Mouse (Mus musculus): ENCODE results near the gene Rps6kc1. TPM values are rescaled to one million over a fixed set of nuclear protein-coding genes. Genes with fewer than 3 reads are reported as not detected.

Gene Rps6kc1
- polyA plus RNA-seq, 1 experiment from 2014 or later: 17.6 TPM

DNA sequence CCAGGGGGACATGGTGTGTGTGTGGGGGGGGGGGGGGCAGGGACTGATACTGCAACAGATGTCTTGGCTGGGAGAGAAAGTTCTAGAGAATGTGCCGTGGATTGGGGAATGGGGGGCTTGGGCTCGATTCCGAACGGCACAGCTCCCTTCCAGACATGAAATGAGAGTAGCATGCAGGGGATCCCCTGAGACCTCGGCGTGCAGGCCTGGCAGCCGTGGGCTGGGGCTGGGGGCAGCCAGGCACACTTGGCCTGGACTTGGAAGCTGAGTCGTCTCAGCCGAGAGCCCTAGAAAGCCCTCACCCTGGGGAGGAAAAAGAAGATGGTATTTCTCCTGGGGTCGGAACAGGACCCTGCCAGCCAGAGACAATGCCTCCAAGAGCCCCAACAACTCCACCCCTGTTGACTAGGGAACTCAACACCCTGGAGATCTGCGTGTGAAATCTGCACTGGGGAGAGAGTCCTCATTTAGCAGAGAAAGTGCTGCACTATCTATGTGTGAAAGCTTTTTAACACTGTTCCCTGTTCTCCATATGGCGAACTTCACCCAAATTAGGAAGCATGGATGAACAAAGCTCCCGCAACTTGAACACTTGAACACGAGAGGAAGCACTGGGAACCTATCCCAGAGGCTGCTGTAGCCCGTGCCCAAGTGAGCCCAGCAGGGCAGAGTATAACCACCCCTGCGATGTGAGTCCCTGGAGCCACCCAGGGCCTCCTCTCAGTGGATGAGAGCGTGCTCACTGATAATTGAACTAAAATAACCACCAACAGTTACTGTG lies 251.7 kb downstream of the Rps6kc1 start:
- H3K27ac ChIP-seq (replicated peaks; ENCODE audit: low read depth, low read length): no peak overlapping the region
- WGBS: 68% methylated on average over 17 of the region's 17 CpGs
- no peaks in the 10 kb centered on the region for H3K36me3 ChIP-seq (replicated peaks; ENCODE audit: control insufficient read depth, insufficient read depth, low read depth, low read length)
- no peak overlapping the region for H3K9ac ChIP-seq (replicated peaks; ENCODE audit: low read length)
- H3K9me3 ChIP-seq (replicated peaks; ENCODE audit: control insufficient read depth, low read length): no peaks in the 10 kb centered on the region
- H3K27me3 ChIP-seq (ENCODE audit: control insufficient read depth, insufficient read depth, low read length): no peaks in the 10 kb centered on the region
- H3K4me3 ChIP-seq (ENCODE audit: low read depth, low read length): no peak overlapping the region
- DNase-seq (ENCODE audit: low spot score) (no peak), ATAC-seq (replicated peaks; ENCODE audit: insufficient number of reproducible peaks, low FRiP score, low TSS enrichment, low read depth) (no peak)
- no peak overlapping the region for H3K4me2 ChIP-seq (ENCODE audit: low read depth, low read length)
- H3K4me1 ChIP-seq (ENCODE audit: control insufficient read depth, insufficient read depth, low read length): no peaks in the 10 kb centered on the region

DNA sequence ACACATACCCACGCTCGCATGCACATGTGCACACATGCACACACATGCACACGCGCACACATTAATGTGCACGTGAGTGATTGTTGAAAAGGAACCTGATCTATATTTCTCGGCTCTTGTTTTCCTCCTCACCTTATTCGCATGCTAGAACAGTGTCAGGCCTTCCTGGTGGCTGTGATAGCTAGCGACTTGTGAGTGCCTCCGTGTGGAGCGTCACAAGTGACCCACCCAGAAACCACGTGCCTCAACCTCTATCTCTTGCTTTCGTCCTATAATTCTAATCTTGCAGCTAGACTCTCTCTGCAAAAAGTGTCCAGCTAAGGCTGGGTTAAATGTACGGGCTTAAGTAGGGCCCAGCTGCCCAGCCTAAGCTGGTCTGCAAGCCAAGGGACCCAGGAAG lies 253.3 kb downstream of the Rps6kc1 start:
- Histone ChIP-seq H3K27ac (replicated peaks; ENCODE audit: low read depth, low read length) (no peak overlapping the region), H3K36me3 (replicated peaks; ENCODE audit: control insufficient read depth, insufficient read depth, low read depth, low read length) (no peaks in the 10 kb centered on the region), H3K9ac (replicated peaks; ENCODE audit: low read length) (no peak overlapping the region), H3K9me3 (replicated peaks; ENCODE audit: control insufficient read depth, low read length) (no peaks in the 10 kb centered on the region), H3K27me3 (ENCODE audit: control insufficient read depth, insufficient read depth, low read length) (no peaks in the 10 kb centered on the region), H3K4me3 (ENCODE audit: low read depth, low read length) (no peak overlapping the region), H3K4me2 (ENCODE audit: low read depth, low read length) (no peak overlapping the region), H3K4me1 (ENCODE audit: control insufficient read depth, insufficient read depth, low read length) (no peaks in the 10 kb centered on the region)
- no peak for ATAC-seq (replicated peaks; ENCODE audit: insufficient number of reproducible peaks, low FRiP score, low TSS enrichment, low read depth)
- 95% methylated on average over 13 of the region's 13 CpGs for WGBS
- DNase-seq (ENCODE audit: low spot score): no peak

DNA sequence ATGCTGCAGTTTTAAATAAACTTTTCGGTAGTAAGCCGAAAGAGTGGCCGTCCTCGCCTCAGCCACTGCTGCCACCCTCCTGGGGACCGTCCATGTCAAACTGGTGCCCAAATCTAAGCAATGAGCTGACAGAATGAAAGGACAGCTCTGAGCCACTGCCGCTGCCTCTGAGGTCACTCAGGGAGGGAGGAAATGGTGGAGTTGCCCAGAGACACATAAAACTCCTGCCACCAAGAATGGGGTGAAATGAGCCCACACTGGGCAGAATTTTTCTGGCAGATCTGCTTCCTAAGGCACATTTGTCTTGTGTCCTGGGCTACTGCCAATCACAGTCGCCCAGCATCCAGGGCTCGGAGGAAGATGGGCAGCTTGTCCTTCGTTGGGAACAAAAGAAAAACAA lies 255.5 kb downstream of the Rps6kc1 start:
- H3K4me2 ChIP-seq (ENCODE audit: low read depth, low read length): no peak overlapping the region
- DNase-seq (ENCODE audit: low spot score) (no peak), ATAC-seq (replicated peaks; ENCODE audit: insufficient number of reproducible peaks, low FRiP score, low TSS enrichment, low read depth) (no peak)
- H3K27ac ChIP-seq (replicated peaks; ENCODE audit: low read depth, low read length): no peak overlapping the region
- H3K4me3 ChIP-seq (ENCODE audit: low read depth, low read length): no peak overlapping the region
- H3K36me3 ChIP-seq (replicated peaks; ENCODE audit: control insufficient read depth, insufficient read depth, low read depth, low read length): no peaks in the 10 kb centered on the region
- no peaks in the 10 kb centered on the region for H3K27me3 ChIP-seq (ENCODE audit: control insufficient read depth, insufficient read depth, low read length)
- no peaks in the 10 kb centered on the region for H3K4me1 ChIP-seq (ENCODE audit: control insufficient read depth, insufficient read depth, low read length)
- H3K9me3 ChIP-seq (replicated peaks; ENCODE audit: control insufficient read depth, low read length): no peaks in the 10 kb centered on the region
- 68% methylated on average over 9 of the region's 9 CpGs for WGBS
- no peak overlapping the region for H3K9ac ChIP-seq (replicated peaks; ENCODE audit: low read length)

DNA sequence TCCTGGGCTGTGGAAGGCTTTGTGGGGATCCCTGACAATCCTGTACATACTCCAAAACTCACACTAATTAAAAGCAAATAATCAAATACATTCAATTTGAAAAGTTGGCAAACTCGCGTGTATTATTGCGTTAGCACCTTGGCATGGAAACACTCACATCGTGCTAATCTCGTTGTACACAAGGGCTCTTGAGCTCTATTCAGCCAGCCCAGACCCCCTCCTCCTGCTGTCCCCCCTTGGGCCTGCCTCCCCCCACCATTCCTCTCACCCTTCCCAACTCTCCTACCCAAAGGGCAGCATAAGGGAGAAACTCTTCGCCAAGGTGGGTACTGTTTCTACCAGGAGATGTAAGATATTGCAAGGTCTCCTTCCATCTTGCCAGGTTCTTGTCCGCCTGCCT lies 255.9 kb downstream of the Rps6kc1 start:
- Histone ChIP-seq H3K36me3 (replicated peaks; ENCODE audit: control insufficient read depth, insufficient read depth, low read depth, low read length) (no peaks in the 10 kb centered on the region), H3K4me1 (ENCODE audit: control insufficient read depth, insufficient read depth, low read length) (no peaks in the 10 kb centered on the region), H3K9ac (replicated peaks; ENCODE audit: low read length) (no peak overlapping the region), H3K27me3 (ENCODE audit: control insufficient read depth, insufficient read depth, low read length) (no peaks in the 10 kb centered on the region), H3K27ac (replicated peaks; ENCODE audit: low read depth, low read length) (no peak overlapping the region), H3K4me3 (ENCODE audit: low read depth, low read length) (no peak overlapping the region), H3K4me2 (ENCODE audit: low read depth, low read length) (no peak overlapping the region), H3K9me3 (replicated peaks; ENCODE audit: control insufficient read depth, low read length) (no peaks in the 10 kb centered on the region)
- no peak for ATAC-seq (replicated peaks; ENCODE audit: insufficient number of reproducible peaks, low FRiP score, low TSS enrichment, low read depth)
- WGBS: 84% methylated on average over 7 of the region's 7 CpGs
- no peak for DNase-seq (ENCODE audit: low spot score)

DNA sequence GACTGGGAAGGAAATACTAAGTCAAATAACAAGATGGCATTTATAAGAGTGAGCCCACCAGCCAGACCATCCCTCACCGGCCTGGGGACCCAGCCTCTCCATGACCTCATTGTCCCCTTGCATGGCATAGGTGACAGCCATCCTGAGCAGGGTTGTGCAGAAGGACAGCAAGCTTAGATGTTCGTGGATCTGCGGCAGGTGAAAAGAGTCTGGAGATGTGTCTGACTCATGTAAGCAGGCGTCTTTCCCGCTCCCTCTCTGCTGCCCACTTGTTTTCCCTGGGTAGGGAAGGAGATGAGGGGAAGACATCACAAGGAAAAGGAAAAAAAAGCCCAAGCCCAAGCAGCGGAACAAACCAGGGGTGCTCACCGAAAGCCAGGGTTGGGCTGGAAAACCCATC lies 256.5 kb downstream of the Rps6kc1 start:
- DNase-seq (ENCODE audit: low spot score) (no peak), ATAC-seq (replicated peaks; ENCODE audit: insufficient number of reproducible peaks, low FRiP score, low TSS enrichment, low read depth) (no peak)
- no peak overlapping the region for H3K9ac ChIP-seq (replicated peaks; ENCODE audit: low read length)
- H3K4me2 ChIP-seq (ENCODE audit: low read depth, low read length): no peak overlapping the region
- 94% methylated on average over 7 of the region's 7 CpGs for whole genome bisulfite sequencing
- H3K27me3 ChIP-seq (ENCODE audit: control insufficient read depth, insufficient read depth, low read length): no peaks in the 10 kb centered on the region
- H3K4me1 ChIP-seq (ENCODE audit: control insufficient read depth, insufficient read depth, low read length): no peaks in the 10 kb centered on the region
- no peak overlapping the region for H3K4me3 ChIP-seq (ENCODE audit: low read depth, low read length)
- H3K36me3 ChIP-seq (replicated peaks; ENCODE audit: control insufficient read depth, insufficient read depth, low read depth, low read length): no peaks in the 10 kb centered on the region
- H3K27ac ChIP-seq (replicated peaks; ENCODE audit: low read depth, low read length): no peak overlapping the region
- H3K9me3 ChIP-seq (replicated peaks; ENCODE audit: control insufficient read depth, low read length): no peaks in the 10 kb centered on the region

DNA sequence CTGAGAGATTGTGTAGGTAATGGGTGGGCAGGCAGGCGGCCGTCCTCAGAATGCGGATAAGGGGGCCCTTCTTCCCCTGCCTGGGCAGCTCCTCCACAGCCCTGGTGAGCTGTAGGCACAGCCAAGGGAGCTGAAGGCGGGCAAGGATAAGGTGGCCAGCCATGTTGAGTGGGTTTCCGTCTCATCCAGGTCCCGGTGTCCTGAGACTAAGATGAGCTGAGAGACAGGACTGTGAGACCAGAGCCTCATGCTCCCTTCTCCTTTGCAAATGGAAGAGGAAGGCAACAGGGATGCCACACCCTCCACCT lies 256.9 kb downstream of the Rps6kc1 start:
- DNase-seq (ENCODE audit: low spot score) (no peak), ATAC-seq (replicated peaks; ENCODE audit: insufficient number of reproducible peaks, low FRiP score, low TSS enrichment, low read depth) (no peak)
- H3K4me2 ChIP-seq (ENCODE audit: low read depth, low read length): no peak overlapping the region
- WGBS: 91% methylated on average over 6 of the region's 6 CpGs
- no peaks in the 10 kb centered on the region for H3K9me3 ChIP-seq (replicated peaks; ENCODE audit: control insufficient read depth, low read length)
- no peak overlapping the region for H3K4me3 ChIP-seq (ENCODE audit: low read depth, low read length)
- H3K27me3 ChIP-seq (ENCODE audit: control insufficient read depth, insufficient read depth, low read length): no peaks in the 10 kb centered on the region
- H3K4me1 ChIP-seq (ENCODE audit: control insufficient read depth, insufficient read depth, low read length): no peaks in the 10 kb centered on the region
- H3K9ac ChIP-seq (replicated peaks; ENCODE audit: low read length): no peak overlapping the region
- H3K36me3 ChIP-seq (replicated peaks; ENCODE audit: control insufficient read depth, insufficient read depth, low read depth, low read length): no peaks in the 10 kb centered on the region
- H3K27ac ChIP-seq (replicated peaks; ENCODE audit: low read depth, low read length): no peak overlapping the region

DNA sequence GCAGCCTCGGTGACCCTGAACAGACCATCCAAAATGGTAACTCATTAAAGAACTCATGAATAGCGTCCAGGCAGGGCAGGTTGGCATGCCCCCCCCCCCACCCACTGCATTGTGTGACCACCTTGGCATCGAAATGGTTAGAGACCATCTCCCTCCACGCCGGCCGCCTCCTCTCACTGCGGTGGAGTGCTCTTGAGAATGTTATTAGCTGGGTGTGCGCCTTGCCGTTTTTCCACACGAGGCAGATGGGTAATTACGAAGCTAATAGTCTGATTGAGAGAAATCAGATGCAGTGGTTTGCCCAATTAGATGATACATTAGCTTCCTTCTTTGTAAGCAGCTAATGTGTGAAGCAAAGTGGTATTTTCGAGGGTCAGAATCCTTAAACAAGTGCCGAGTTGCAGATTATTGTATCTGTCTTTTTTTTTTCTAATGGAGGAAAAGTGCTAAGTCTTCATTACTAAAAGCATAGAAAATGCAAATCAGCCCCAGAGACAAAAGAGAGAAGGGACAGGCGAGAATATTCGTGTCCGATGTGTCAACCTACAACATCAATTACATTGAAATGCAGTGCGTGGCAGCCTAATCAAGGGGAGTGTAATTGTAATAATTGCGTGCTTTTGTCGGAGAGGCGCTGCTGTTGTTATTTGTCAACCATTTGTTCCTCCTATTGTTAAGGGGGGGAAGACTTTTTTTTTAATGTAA lies 257.4 kb downstream of the Rps6kc1 start:
- no peaks in the 10 kb centered on the region for H3K9me3 ChIP-seq (replicated peaks; ENCODE audit: control insufficient read depth, low read length)
- WGBS: 88% methylated on average over 20 of the region's 20 CpGs

DNA sequence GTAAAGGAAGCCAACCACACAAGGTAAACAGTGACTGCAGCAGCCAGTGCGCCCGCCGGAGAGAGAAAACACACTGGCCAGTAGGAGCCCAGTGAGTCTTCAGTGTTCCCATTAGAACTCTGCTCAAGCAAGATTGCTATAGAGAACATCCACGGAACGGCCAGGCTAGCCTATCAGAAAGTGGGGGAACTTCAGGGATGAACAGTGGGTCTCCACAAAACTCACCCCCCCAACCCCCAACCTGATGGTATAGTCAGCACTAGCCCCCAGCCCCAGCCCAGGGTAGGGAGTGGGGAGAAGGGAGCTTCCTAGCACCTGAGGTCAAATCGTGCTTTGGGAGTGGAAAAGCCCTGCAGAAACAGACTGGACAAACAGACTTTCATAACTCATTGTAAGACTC lies 258.5 kb downstream of the Rps6kc1 start:
- H3K9me3 ChIP-seq (replicated peaks; ENCODE audit: control insufficient read depth, low read length): no peaks in the 10 kb centered on the region
- H3K36me3 ChIP-seq (replicated peaks; ENCODE audit: control insufficient read depth, insufficient read depth, low read depth, low read length): no peaks in the 10 kb centered on the region
- no peak overlapping the region for H3K9ac ChIP-seq (replicated peaks; ENCODE audit: low read length)
- WGBS: 83% methylated on average over 6 of the region's 6 CpGs
- no peak for ATAC-seq (replicated peaks; ENCODE audit: insufficient number of reproducible peaks, low FRiP score, low TSS enrichment, low read depth)
- no peak overlapping the region for H3K4me3 ChIP-seq (ENCODE audit: low read depth, low read length)
- no peaks in the 10 kb centered on the region for H3K4me1 ChIP-seq (ENCODE audit: control insufficient read depth, insufficient read depth, low read length)
- no peak overlapping the region for H3K4me2 ChIP-seq (ENCODE audit: low read depth, low read length)
- no peak overlapping the region for H3K27ac ChIP-seq (replicated peaks; ENCODE audit: low read depth, low read length)
- DNase-seq (ENCODE audit: low spot score): no peak
- H3K27me3 ChIP-seq (ENCODE audit: control insufficient read depth, insufficient read depth, low read length): no peaks in the 10 kb centered on the region

More for the DNA sequence above, 257.4 kb downstream of the Rps6kc1 start:
- Histone ChIP-seq H3K36me3 (replicated peaks; ENCODE audit: control insufficient read depth, insufficient read depth, low read depth, low read length) (no peaks in the 10 kb centered on the region), H3K4me2 (ENCODE audit: low read depth, low read length) (no peak overlapping the region), H3K4me3 (ENCODE audit: low read depth, low read length) (no peak overlapping the region), H3K9ac (replicated peaks; ENCODE audit: low read length) (no peak overlapping the region), H3K4me1 (ENCODE audit: control insufficient read depth, insufficient read depth, low read length) (no peaks in the 10 kb centered on the region), H3K27ac (replicated peaks; ENCODE audit: low read depth, low read length) (no peak overlapping the region), H3K27me3 (ENCODE audit: control insufficient read depth, insufficient read depth, low read length) (no peaks in the 10 kb centered on the region)
- DNase-seq (ENCODE audit: low spot score): no peak
- no peak for ATAC-seq (replicated peaks; ENCODE audit: insufficient number of reproducible peaks, low FRiP score, low TSS enrichment, low read depth)
